Mouse (Mus musculus) erythroblast, embryonic 14.5 days (primary cell): ENCODE data around the gene Lin28b.

Experiments
- GATA1 ChIP-seq: IDR thresholded peaks from 2 replicates; pipeline ENCODE4 v1.6.1; 2012; ENCODE audit warnings: low read length, inconsistent platforms, mixed read lengths
- TAL1 ChIP-seq: IDR thresholded peaks from 3 replicates; pipeline ENCODE4 v1.6.1; 2012; ENCODE audit warnings: low read length, inconsistent platforms, mixed read lengths

GRCm38 (mm10) chr10:45339106-45339505 lies 147.1 kb downstream of the Lin28b start:
- no peak for TF ChIP-seq GATA1
- TF ChIP-seq TAL1: no peak
